Mouse (Mus musculus): ENCODE measurements at regions not wholly inside any gene's neighbourhood (a gene's known extent, or its start where the extent isn't known, plus 50 kb on each side); places are given as distances from the start of the nearest gene placed in this dataset.

DNA sequence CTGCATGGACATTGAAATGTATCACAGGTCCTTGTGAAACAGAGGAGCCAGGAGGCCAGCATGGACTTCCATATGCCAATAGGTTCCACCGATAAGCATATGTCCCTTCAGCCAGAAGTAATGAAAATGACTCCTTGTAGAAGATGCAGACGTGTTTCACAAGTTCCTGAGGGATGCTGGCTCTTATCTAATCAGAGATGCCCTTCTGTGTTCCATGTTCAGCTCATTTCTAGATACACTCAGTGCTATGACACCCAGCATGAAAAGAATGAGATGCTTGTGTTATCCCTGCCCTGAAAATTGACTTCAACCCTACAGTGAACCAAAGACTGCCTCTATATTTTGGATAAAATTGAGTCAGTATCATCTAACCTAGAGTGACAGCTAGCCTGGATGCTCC is 53.8 kb upstream of the Elac2 start:
- DNase-seq (ENCODE audit: low spot score), result no peak

DNA sequence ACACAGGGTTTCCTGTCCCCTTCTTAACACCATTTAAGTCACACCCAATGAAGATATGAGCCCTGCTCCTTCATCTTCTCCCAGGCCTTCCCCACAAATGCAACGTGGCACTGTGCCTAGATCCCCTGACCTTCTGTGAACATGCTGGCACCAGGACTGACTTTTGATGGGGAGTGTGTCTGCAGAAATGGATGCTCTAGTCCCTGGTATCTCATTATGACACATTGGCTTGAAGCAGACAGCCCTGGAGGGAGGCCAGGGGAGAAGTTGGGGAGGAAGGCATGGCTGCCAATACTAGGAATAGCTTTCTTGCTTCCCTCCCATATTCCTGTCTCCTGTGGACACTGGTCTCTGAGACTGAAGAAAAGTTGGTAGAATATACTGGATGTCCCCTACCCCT is 52.9 kb upstream of the Elac2 start:
- DNase-seq (ENCODE audit: low spot score), result no peak
